Mouse (Mus musculus): ENCODE measurements around the gene Rbfox1.

Gene Rbfox1

GRCm38 (mm10) chr16:5992045-5993011, 107.2 kb downstream of the Rbfox1 start:
- no peak for DNase-seq (ENCODE audit: low spot score)

- DNase-seq (ENCODE audit: low spot score), result no peak
Measured at GRCm38 (mm10) chr16:5997136-5997535, 112.0 kb downstream of the Rbfox1 start.

GRCm38 (mm10) chr16:5997651-5998050, 112.5 kb downstream of the Rbfox1 start:
- DNase-seq (ENCODE audit: low spot score), result no peak

GRCm38 (mm10) chr16:6000016-6000415, 114.9 kb downstream of the Rbfox1 start:
- no peak for DNase-seq (ENCODE audit: low spot score)

- no peak for DNase-seq (ENCODE audit: low spot score)
Measured at GRCm38 (mm10) chr16:6006996-6007395, 121.8 kb downstream of the Rbfox1 start.

- DNase-seq (ENCODE audit: low spot score), result no peak
Measured at GRCm38 (mm10) chr16:6012853-6013252, 127.7 kb downstream of the Rbfox1 start.

- peak; percentile 74 for DNase-seq (ENCODE audit: low spot score)
Measured at GRCm38 (mm10) chr16:6018639-6019038, 133.5 kb downstream of the Rbfox1 start.

- no peak for DNase-seq (ENCODE audit: low spot score)
Measured at GRCm38 (mm10) chr16:6019361-6019760, 134.2 kb downstream of the Rbfox1 start.

- no peak for DNase-seq (ENCODE audit: low spot score)
Measured at GRCm38 (mm10) chr16:6031280-6031679, 146.1 kb downstream of the Rbfox1 start.

- no peak for DNase-seq (ENCODE audit: low spot score)
Measured at GRCm38 (mm10) chr16:6032563-6032962, 147.4 kb downstream of the Rbfox1 start.

GRCm38 (mm10) chr16:6034876-6035275, 149.7 kb downstream of the Rbfox1 start:
- no peak for DNase-seq (ENCODE audit: low spot score)

GRCm38 (mm10) chr16:6037009-6037408, 151.9 kb downstream of the Rbfox1 start:
- DNase-seq (ENCODE audit: low spot score), result no peak

GRCm38 (mm10) chr16:6042766-6043165, 157.6 kb downstream of the Rbfox1 start:
- DNase-seq (ENCODE audit: low spot score), result peak; percentile 33

- no peak for DNase-seq (ENCODE audit: low spot score)
Measured at GRCm38 (mm10) chr16:6048601-6049000, 163.4 kb downstream of the Rbfox1 start.

- DNase-seq (ENCODE audit: low spot score), result no peak
Measured at GRCm38 (mm10) chr16:6062495-6062894, 177.3 kb downstream of the Rbfox1 start.

GRCm38 (mm10) chr16:6065481-6065880, 180.3 kb downstream of the Rbfox1 start:
- no peak for DNase-seq (ENCODE audit: low spot score)

- no peak for DNase-seq (ENCODE audit: low spot score)
Measured at GRCm38 (mm10) chr16:6075442-6076050, 190.4 kb downstream of the Rbfox1 start.

GRCm38 (mm10) chr16:6079017-6079416, 193.9 kb downstream of the Rbfox1 start:
- no peak for DNase-seq (ENCODE audit: low spot score)

- no peak for DNase-seq (ENCODE audit: low spot score)
Measured at GRCm38 (mm10) chr16:6084701-6085365, 199.7 kb downstream of the Rbfox1 start.

- no peak for DNase-seq (ENCODE audit: low spot score)
Measured at GRCm38 (mm10) chr16:6086200-6086599, 201.0 kb downstream of the Rbfox1 start.

GRCm38 (mm10) chr16:6091326-6092123, 206.4 kb downstream of the Rbfox1 start:
- no peak for DNase-seq (ENCODE audit: low spot score)

Data from left cerebral cortex, adult 11 months (tissue).